Mouse (Mus musculus) heart, embryonic 14.5 days (tissue): Measurements from ENCODE around the gene Dner. TPM values are rescaled to one million over a fixed set of nuclear protein-coding genes. Genes with fewer than 3 reads are reported as not detected.
A peak's percentile ranks its signal among the peaks of the same experiment; 100 is the strongest.

Source experiments
- ATAC-seq: fragments of 200-750 bp; cut with Nextera tagmentation; 2 replicates; pipeline ENCODE4 v1.8.0; 2017; ENCODE audit warnings: low read depth, moderate TSS enrichment; ENCODE audit not compliant: insufficient number of reproducible peaks, insufficient read depth, low FRiP score
- H3K27ac ChIP-seq, 2 experiments: fragments of 200-500 bp in 1 of 2; fragments of 300-500 bp in 1 of 2; sonication (generic) in 1 of 2; replicated peaks in 1 of 2; 2 replicates each; pipeline ENCODE4 v1.5.1; 2012 to 2014; ENCODE audit warnings: low read depth in 2 of 2, low read length in 2 of 2, control low read depth in 1 of 2, mild to moderate bottlenecking in 1 of 2, mixed read lengths in 1 of 2; ENCODE audit not compliant: control insufficient read depth in 1 of 2, insufficient read depth in 1 of 2
- H3K27me3 ChIP-seq: fragments of 300-500 bp; sonication (generic); 2 replicates; pipeline ENCODE4 v1.6.1; 2014; ENCODE audit warnings: mild to moderate bottlenecking, low read length, control low read depth; ENCODE audit not compliant: control insufficient read depth, insufficient read depth
- H3K36me3 ChIP-seq: fragments of 300-500 bp; sonication (generic); 2 replicates; pipeline ENCODE4 v1.6.1; 2014; ENCODE audit warnings: mild to moderate bottlenecking, control low read depth, low read length, mixed read lengths; ENCODE audit not compliant: control insufficient read depth, insufficient read depth
- H3K4me1 ChIP-seq, 2 experiments: fragments of 200-500 bp in 1 of 2; fragments of 300-500 bp in 1 of 2; sonication (generic) in 1 of 2; 2 replicates each; pipeline ENCODE4 v1.6.1; 2012 to 2014; ENCODE audit warnings: low read length in 2 of 2, control low read depth in 1 of 2, mixed read lengths in 1 of 2; ENCODE audit not compliant: control insufficient read depth in 2 of 2, insufficient read depth in 2 of 2
- H3K4me2 ChIP-seq: fragments of 300-500 bp; sonication (generic); 2 replicates; pipeline ENCODE4 v1.6.1; 2014; ENCODE audit warnings: mild to moderate bottlenecking, low read length
- H3K4me3 ChIP-seq, 2 experiments: fragments of 200-500 bp in 1 of 2; fragments of 300-500 bp in 1 of 2; sonication (generic) in 1 of 2; 2 replicates each; pipeline ENCODE4 v1.5.1; 2012 to 2014; ENCODE audit warnings: low read length in 2 of 2, mild to moderate bottlenecking in 2 of 2, control low read depth in 1 of 2, low read depth in 1 of 2, moderate library complexity in 1 of 2; ENCODE audit not compliant: control insufficient read depth in 1 of 2, insufficient read depth in 1 of 2
- H3K9ac ChIP-seq: fragments of 300-500 bp; sonication (generic); 2 replicates; pipeline ENCODE4 v1.6.1; 2014; ENCODE audit warnings: mild to moderate bottlenecking, low read length
- H3K9me3 ChIP-seq: fragments of 300-500 bp; sonication (generic); 2 replicates; pipeline ENCODE4 v1.6.1; 2016; ENCODE audit warnings: low read length, control low read depth; ENCODE audit not compliant: control insufficient read depth
- WGBS: fragments of 180-500 bp; shearing (Covaris S2); extraction: QIAGEN DNeasy Blood & Tissue Kit; methylation state at CpG from one replicate; pipeline ENCODE4 v1.1.7; 2014; 5-methylcytosine and 5-hydroxymethylcytosine counted together
- polyA plus RNA-seq: library from polyadenylated mRNA; unstranded; fragments of >200 nt; fragmentation: Nextera tagmentation; extraction: Ambion mirVana; gene quantifications from 2 replicates; pipeline ENCODE4 v1.2.1, GENCODE M21; 2014

Gene Dner
- polyA plus RNA-seq, 1 experiment from 2014 or later, result 0.85 TPM

GRCm38 (mm10) chr1:84613119-84613518 lies 82.9 kb downstream of the Dner start:
- Histone ChIP-seq H3K9me3 (no peaks in the 10 kb centered on the region), H3K4me1 (no peaks in the 10 kb centered on the region; a peak in 2 of 4 replicates), H3K27me3 (no peaks in the 10 kb centered on the region), H3K4me2 (no peak overlapping the region), H3K36me3 (no peaks in the 10 kb centered on the region), H3K27ac (no peak overlapping the region), H3K9ac (no peak overlapping the region), H3K4me3 (no peak overlapping the region)
- no peak for ATAC-seq
- WGBS, result 88% methylated on average over 8 of the region's 8 CpGs

- 84% methylated on average over 3 of the region's 3 CpGs for WGBS
- ATAC-seq, result no peak
- Histone ChIP-seq H3K36me3 (no peaks in the 10 kb centered on the region), H3K27ac (no peak overlapping the region), H3K4me1 (no peaks in the 10 kb centered on the region; a peak in 1 of 4 replicates), H3K4me3 (no peak overlapping the region), H3K27me3 (no peaks in the 10 kb centered on the region), H3K4me2 (no peak overlapping the region), H3K9ac (no peak overlapping the region), H3K9me3 (no peaks in the 10 kb centered on the region)
These were observed 84.7 kb downstream of the Dner start for GRCm38 (mm10) chr1:84611331-84611730.

GRCm38 (mm10) chr1:84599025-84599424 lies 97.0 kb downstream of the Dner start:
- no peak overlapping the region for H3K4me2 ChIP-seq
- no peaks in the 10 kb centered on the region for H3K9me3 ChIP-seq
- H3K27ac ChIP-seq, result no peak overlapping the region
- ATAC-seq, result no peak
- no peak overlapping the region for H3K4me3 ChIP-seq
- no peaks in the 10 kb centered on the region for H3K27me3 ChIP-seq
- WGBS, result 84% methylated on average over 5 of the region's 5 CpGs
- no peaks in the 10 kb centered on the region for H3K36me3 ChIP-seq
- H3K4me1 ChIP-seq, result no peaks in the 10 kb centered on the region
- H3K9ac ChIP-seq, result no peak overlapping the region

DNA sequence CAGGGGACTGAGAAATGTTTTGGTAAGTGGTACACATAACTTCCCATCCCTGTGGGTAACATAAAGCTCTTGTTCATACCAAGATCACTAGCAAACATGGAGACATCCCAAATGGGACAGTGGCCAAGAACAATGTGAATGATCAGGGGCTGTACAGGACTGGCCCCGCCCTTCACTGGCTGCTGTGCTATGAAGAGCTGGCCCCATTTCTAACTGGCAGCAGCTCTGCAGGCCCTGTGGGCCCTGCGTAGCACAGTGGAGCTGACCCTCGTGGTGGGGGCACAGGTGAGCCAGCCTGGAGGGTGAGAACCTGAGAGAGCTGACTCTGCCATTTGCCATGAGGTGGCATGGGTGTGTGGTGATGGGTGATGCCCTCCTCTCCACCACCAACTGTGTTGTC lies 100.0 kb downstream of the Dner start:
- no peaks in the 10 kb centered on the region for H3K36me3 ChIP-seq
- no peaks in the 10 kb centered on the region for H3K27me3 ChIP-seq
- no peaks in the 10 kb centered on the region for H3K9me3 ChIP-seq
- H3K4me1 ChIP-seq, result no peaks in the 10 kb centered on the region
- ATAC-seq, result no peak
- no peak overlapping the region for H3K27ac ChIP-seq
- no peak overlapping the region for H3K4me3 ChIP-seq
- H3K9ac ChIP-seq, result no peak overlapping the region
- no peak overlapping the region for H3K4me2 ChIP-seq
- WGBS, result 61% methylated on average over 3 of the region's 3 CpGs

GRCm38 (mm10) chr1:84592394-84592793 lies 103.6 kb downstream of the Dner start:
- no peak overlapping the region for H3K9ac ChIP-seq
- H3K27ac ChIP-seq, result no peak overlapping the region
- H3K27me3 ChIP-seq, result no peaks in the 10 kb centered on the region
- no peaks in the 10 kb centered on the region for H3K9me3 ChIP-seq
- no peak overlapping the region for H3K4me3 ChIP-seq
- ATAC-seq, result no peak
- WGBS, result 84% methylated on average over 3 of the region's 3 CpGs
- H3K36me3 ChIP-seq, result no peaks in the 10 kb centered on the region
- H3K4me1 ChIP-seq, result no peaks in the 10 kb centered on the region
- no peak overlapping the region for H3K4me2 ChIP-seq

- Histone ChIP-seq H3K36me3 (no peaks in the 10 kb centered on the region), H3K4me1 (no peaks in the 10 kb centered on the region), H3K27ac (no peak overlapping the region), H3K27me3 (no peaks in the 10 kb centered on the region), H3K4me2 (no peak overlapping the region), H3K4me3 (no peak overlapping the region), H3K9me3 (no peaks in the 10 kb centered on the region), H3K9ac (no peak overlapping the region)
- 54% methylated on average over 9 of the region's 9 CpGs for WGBS
- ATAC-seq, result no peak
These were observed 105.5 kb downstream of the Dner start for GRCm38 (mm10) chr1:84590534-84590933.

DNA sequence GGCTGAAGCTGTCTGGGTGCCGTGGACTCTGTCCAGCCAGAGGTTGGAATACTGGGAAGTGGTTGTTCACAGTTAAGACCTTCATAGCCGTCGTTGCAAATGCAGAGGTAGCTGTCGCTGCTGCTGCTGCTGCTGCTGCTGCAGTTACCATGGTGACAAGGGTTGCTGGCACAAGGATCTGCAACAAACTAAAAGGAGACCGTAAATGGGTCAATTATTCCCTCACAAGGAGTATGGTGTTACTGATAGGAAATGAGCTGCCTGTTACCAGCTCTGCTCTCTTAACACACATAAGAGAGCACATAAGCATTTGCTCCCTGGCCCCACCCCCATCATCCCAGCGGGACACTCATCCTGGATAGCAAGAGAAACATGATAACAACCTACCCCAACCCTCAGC lies 110.6 kb downstream of the Dner start:
- no peaks in the 10 kb centered on the region for H3K27me3 ChIP-seq
- no peak overlapping the region for H3K4me2 ChIP-seq
- no peaks in the 10 kb centered on the region for H3K9me3 ChIP-seq
- H3K36me3 ChIP-seq, result no peaks in the 10 kb centered on the region
- ATAC-seq, result no peak
- H3K4me1 ChIP-seq, result peaks cover 0 to 5% of the 10 kb centered on the region in 2 experiments; a peak in 1 of 4 replicates
- 12% methylated on average over 6 of the region's 6 CpGs for WGBS
- no peak overlapping the region for H3K9ac ChIP-seq
- H3K27ac ChIP-seq, result no peak overlapping the region
- no peak overlapping the region for H3K4me3 ChIP-seq

DNA sequence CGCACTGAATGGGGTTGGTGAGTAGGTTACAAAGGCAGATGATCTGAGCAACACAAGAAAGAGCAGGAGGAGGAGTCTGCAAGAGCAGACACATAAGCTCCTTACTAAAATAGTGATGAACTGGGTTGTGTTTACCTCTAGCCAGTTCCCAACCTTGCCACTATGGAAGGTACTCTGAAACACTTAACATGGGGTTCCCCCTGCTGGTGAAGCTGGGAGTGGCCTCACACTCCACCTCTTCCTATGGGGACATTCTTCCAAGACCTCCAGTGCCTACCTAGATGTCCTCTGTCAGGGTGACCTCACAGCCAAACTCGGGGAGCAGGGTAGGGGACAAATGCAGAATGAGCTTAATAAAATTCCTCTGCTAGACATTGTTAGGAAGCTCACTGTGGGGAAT lies 114.2 kb downstream of the Dner start:
- Histone ChIP-seq H3K9ac (no peak overlapping the region), H3K9me3 (no peaks in the 10 kb centered on the region), H3K27ac (no peak overlapping the region), H3K4me1 (peaks cover 0 to 5% of the 10 kb centered on the region in 2 experiments; a peak in 1 of 4 replicates), H3K4me2 (no peak overlapping the region), H3K4me3 (no peak overlapping the region), H3K36me3 (no peaks in the 10 kb centered on the region), H3K27me3 (no peaks in the 10 kb centered on the region)
- ATAC-seq, result 0 out of 2 replicates have a peak, but pooled peaks have one; percentile 15
- 58% methylated on average over 2 of the region's 2 CpGs for WGBS
